Mouse (Mus musculus) MEL (cell line): ENCODE results near the gene Scel. TPM values are rescaled to one million over a fixed set of nuclear protein-coding genes. Genes with fewer than 3 reads are reported as not detected.

ENCODE experiments used
- DNase-seq: peaks from one replicate; pipeline ENCODE4 v3.0.0; 2011; ENCODE audit warnings: low read depth, low spot score
- H3K27ac ChIP-seq: 2 replicates; pipeline ENCODE4 v1.5.1; 2012; ENCODE audit warnings: low read depth, mild to moderate bottlenecking, control low read depth, low read length, moderate library complexity; ENCODE audit not compliant: control insufficient read depth
- H3K27me3 ChIP-seq, 2 experiments: fragments of 150-350 bp in 1 of 2; sonication (generic) in 1 of 2; 2 replicates each; pipeline ENCODE4 v1.6.1; 2012; ENCODE audit warnings: low read length in 2 of 2, mild to moderate bottlenecking in 2 of 2, improper control_type of control experiment in 1 of 2, moderate library complexity in 1 of 2; ENCODE audit not compliant: insufficient read depth in 2 of 2, control insufficient read depth in 1 of 2
- H3K36me3 ChIP-seq, 2 experiments: 2 replicates each; pipeline ENCODE4 v1.6.1; 2012 to 2014; ENCODE audit warnings: low read length in 2 of 2, improper control_type of control experiment in 1 of 2, inconsistent platforms in 1 of 2, mild to moderate bottlenecking in 1 of 2; ENCODE audit not compliant: insufficient read depth in 2 of 2, control insufficient read depth in 1 of 2
- H3K4me1 ChIP-seq, 2 experiments: fragments of 150-350 bp in 1 of 2; sonication (generic) in 1 of 2; 2 replicates each; pipeline ENCODE4 v1.6.1; 2012; ENCODE audit warnings: low read length in 2 of 2, improper control_type of control experiment in 1 of 2, mild to moderate bottlenecking in 1 of 2; ENCODE audit not compliant: insufficient read depth in 2 of 2, control insufficient read depth in 1 of 2
- H3K4me3 ChIP-seq, 2 experiments: fragments of 150-350 bp in 1 of 2; sonication (generic) in 1 of 2; 2 replicates each; pipeline ENCODE4 v1.5.1; 2012; ENCODE audit warnings: low read depth in 2 of 2, low read length in 2 of 2, mild to moderate bottlenecking in 2 of 2, moderate library complexity in 2 of 2, control low read depth in 1 of 2, improper control_type of control experiment in 1 of 2; ENCODE audit not compliant: control insufficient read depth in 1 of 2, insufficient read depth in 1 of 2
- H3K79me2 ChIP-seq: 2 replicates; pipeline ENCODE4 v1.6.1; 2012; ENCODE audit warnings: mild to moderate bottlenecking, low read length, moderate library complexity; ENCODE audit not compliant: control insufficient read depth, poor library complexity, insufficient read depth
- H3K9ac ChIP-seq: 2 replicates; pipeline ENCODE4 v1.6.1; 2012; ENCODE audit warnings: low read depth, mild to moderate bottlenecking, control low read depth, low read length, moderate library complexity; ENCODE audit not compliant: control insufficient read depth, poor library complexity, severe bottlenecking
- H3K9me3 ChIP-seq: fragments of 150-350 bp; sonication (generic); replicated peaks from 2 replicates; pipeline ENCODE4 v1.6.1; 2012; ENCODE audit warnings: mild to moderate bottlenecking, low read length, improper control_type of control experiment, moderate library complexity; ENCODE audit not compliant: insufficient read depth
- CHD1 ChIP-seq: IDR thresholded peaks from 2 replicates; pipeline ENCODE4 v1.6.1; 2012; ENCODE audit warnings: low read depth, mild to moderate bottlenecking, inconsistent platforms, low read length, improper control_type of control experiment
- ELF1 ChIP-seq: IDR thresholded peaks from 2 replicates; pipeline ENCODE4 v1.6.1; 2014; ENCODE audit warnings: low read depth, mild to moderate bottlenecking, inconsistent platforms, low read length, improper control_type of control experiment, moderate library complexity
- ETS1 ChIP-seq: IDR thresholded peaks from 2 replicates; pipeline ENCODE4 v1.6.1; 2012; ENCODE audit warnings: low read depth, mild to moderate bottlenecking, inconsistent platforms, low read length, improper control_type of control experiment, moderate library complexity
- GABPA ChIP-seq: IDR thresholded peaks from 2 replicates; pipeline ENCODE4 v1.6.1; 2012; ENCODE audit warnings: low read depth, mild to moderate bottlenecking, inconsistent platforms, low read length, improper control_type of control experiment, moderate library complexity
- MAFK ChIP-seq: IDR thresholded peaks from 2 replicates; pipeline ENCODE4 v1.6.1; 2011; ENCODE audit warnings: low read depth, mild to moderate bottlenecking, low read length, improper control_type of control experiment, borderline replicate concordance
- MEF2A ChIP-seq: IDR thresholded peaks from 2 replicates; pipeline ENCODE4 v1.6.1; 2014; ENCODE audit warnings: low read depth, mild to moderate bottlenecking, inconsistent platforms, low read length, improper control_type of control experiment; ENCODE audit not compliant: poor library complexity, insufficient replicate concordance, severe bottlenecking; ENCODE audit errors: extremely low read depth
- MXI1 ChIP-seq: IDR thresholded peaks from 2 replicates; pipeline ENCODE4 v1.6.1; 2011; ENCODE audit warnings: mild to moderate bottlenecking, low read depth, low read length, improper control_type of control experiment
- MYB ChIP-seq: IDR thresholded peaks from 2 replicates; pipeline ENCODE4 v1.6.1; 2011; ENCODE audit warnings: mild to moderate bottlenecking, low read depth, low read length, improper control_type of control experiment
- MYC ChIP-seq: IDR thresholded peaks from 2 replicates; pipeline ENCODE4 v1.6.1; 2011; ENCODE audit warnings: low read depth, mild to moderate bottlenecking, low read length, improper control_type of control experiment, moderate library complexity
- NRF1 ChIP-seq: IDR thresholded peaks from 2 replicates; pipeline ENCODE4 v1.6.1; 2014; ENCODE audit warnings: low read depth, mild to moderate bottlenecking, inconsistent platforms, low read length, improper control_type of control experiment, moderate library complexity; ENCODE audit not compliant: poor library complexity, insufficient read depth, severe bottlenecking
- POLR2A ChIP-seq, 2 experiments: IDR thresholded peaks; 2 replicates each; pipeline ENCODE4 v1.6.1; 2011 to 2012; ENCODE audit warnings: low read length in 2 of 2, mild to moderate bottlenecking in 2 of 2, control low read depth in 1 of 2, improper control_type of control experiment in 1 of 2, low read depth in 1 of 2, moderate library complexity in 1 of 2; ENCODE audit not compliant: control insufficient read depth in 1 of 2, insufficient read depth in 1 of 2, poor library complexity in 1 of 2
- POLR2AphosphoS5 ChIP-seq: IDR thresholded peaks from 2 replicates; pipeline ENCODE4 v1.6.1; 2012; ENCODE audit warnings: low read depth, borderline replicate concordance, mild to moderate bottlenecking, inconsistent platforms, low read length, moderate library complexity, mixed read lengths
- RAD21 ChIP-seq: IDR thresholded peaks from 2 replicates; pipeline ENCODE4 v1.6.1; 2011; ENCODE audit warnings: mild to moderate bottlenecking, low read depth, low read length, improper control_type of control experiment
- RCOR1 ChIP-seq: IDR thresholded peaks from 2 replicates; pipeline ENCODE4 v1.6.1; 2012; ENCODE audit warnings: low read depth, mild to moderate bottlenecking, inconsistent platforms, low read length, improper control_type of control experiment
- SIN3A ChIP-seq: IDR thresholded peaks from 2 replicates; pipeline ENCODE4 v1.6.1; 2012; ENCODE audit warnings: low read length, improper control_type of control experiment, inconsistent platforms
- TAL1 ChIP-seq: IDR thresholded peaks from 2 replicates; pipeline ENCODE4 v1.6.1; 2012; ENCODE audit warnings: mild to moderate bottlenecking, inconsistent platforms, low read length, moderate library complexity, mixed read lengths
- TCF12 ChIP-seq: IDR thresholded peaks from 2 replicates; pipeline ENCODE4 v1.6.1; 2014; ENCODE audit warnings: low read depth, mild to moderate bottlenecking, inconsistent platforms, low read length, improper control_type of control experiment, moderate library complexity
- UBTF ChIP-seq: IDR thresholded peaks from 2 replicates; pipeline ENCODE4 v1.6.1; 2012; ENCODE audit warnings: low read depth, mild to moderate bottlenecking, inconsistent platforms, low read length, improper control_type of control experiment, moderate library complexity, borderline replicate concordance; ENCODE audit not compliant: insufficient read depth
- USF2 ChIP-seq, 2 experiments: IDR thresholded peaks; 2 replicates each; pipeline ENCODE4 v1.6.1; 2011 to 2012; ENCODE audit warnings: improper control_type of control experiment in 2 of 2, low read length in 2 of 2, borderline replicate concordance in 1 of 2, inconsistent platforms in 1 of 2, low read depth in 1 of 2, mild to moderate bottlenecking in 1 of 2; ENCODE audit not compliant: insufficient read depth in 1 of 2
- ZC3H11A ChIP-seq: IDR thresholded peaks from 2 replicates; pipeline ENCODE4 v1.6.1; 2012; ENCODE audit warnings: low read depth, mild to moderate bottlenecking, inconsistent platforms, low read length, improper control_type of control experiment
- polyA plus RNA-seq, 2 experiments: library from polyadenylated mRNA; stranded (reverse) in 1 of 2; unstranded in 1 of 2; fragments of >175 nt in 1 of 2; fragments of >200 nt in 1 of 2; gene quantifications; 2 replicates each; pipeline versions ENCODE4 v1.2.1 to v1.2.4; 2012; ENCODE audit warnings: low replicate concordance in 2 of 2, low read depth in 1 of 2; ENCODE audit not compliant: insufficient read length in 2 of 2, insufficient read depth in 1 of 2, missing spikeins in 1 of 2
- total RNA-seq: library from RNA; depleted of rRNA; stranded (reverse); fragments of 300-350 nt; gene quantifications from 2 replicates; pipeline ENCODE4 v1.2.3, GENCODE M21; 2012

The Scel gene
- total and polyA plus RNA-seq, 3 experiments: not detected

- H3K27me3 ChIP-seq: no peaks in the 10 kb centered on the region
- H3K9me3 ChIP-seq: no peaks in the 10 kb centered on the region
- no peak overlapping the region for H3K27ac ChIP-seq
Observed at GRCm38 (mm10) chr14:103614272-103614587, 101.1 kb downstream of the Scel start.

GRCm38 (mm10) chr14:103619756-103620155, 106.6 kb downstream of the Scel start:
- no peaks in the 10 kb centered on the region for H3K4me1 ChIP-seq
- no peak overlapping the region for H3K27ac ChIP-seq
- no peak overlapping the region for H3K9ac ChIP-seq
- H3K27me3 ChIP-seq: no peaks in the 10 kb centered on the region
- no peak for DNase-seq
- no peaks in the 10 kb centered on the region for H3K9me3 ChIP-seq
- no peaks in the 10 kb centered on the region for H3K36me3 ChIP-seq
- H3K79me2 ChIP-seq: no peaks in the 10 kb centered on the region
- H3K4me3 ChIP-seq: no peak overlapping the region
- no peak for TF ChIP-seq TAL1
- TF ChIP-seq RCOR1: no peak
- TF ChIP-seq MAFK: no peak
- TF ChIP-seq POLR2A (IDR thresholded peaks at IDR 0.05; ENCODE audit: control insufficient read depth in 1 of 2, insufficient read depth in 1 of 2, low read depth in 1 of 2, low read length in 2 of 2, poor library complexity in 1 of 2): no peak
- no peak for TF ChIP-seq ETS1
- TF ChIP-seq ZC3H11A: no peak
- TF ChIP-seq POLR2AphosphoS5: no peak
- TF ChIP-seq CHD1: no peak
- no peak for TF ChIP-seq MYC
- no peak for TF ChIP-seq NRF1
- no peak for TF ChIP-seq USF2 (IDR thresholded peaks at IDR 0.05; ENCODE audit: borderline replicate concordance in 1 of 2, insufficient read depth in 1 of 2, low read depth in 1 of 2, low read length in 2 of 2)
- no peak for TF ChIP-seq MEF2A
- no peak for TF ChIP-seq MXI1
- no peak for TF ChIP-seq TCF12
- TF ChIP-seq, all 39 proteins: peak for 0

More at GRCm38 (mm10) chr14:103614272-103614587, 101.1 kb downstream of the Scel start:
- Histone ChIP-seq H3K79me2 (no peaks in the 10 kb centered on the region), H3K4me3 (no peak overlapping the region), H3K36me3 (no peaks in the 10 kb centered on the region), H3K4me1 (no peaks in the 10 kb centered on the region), H3K9ac (no peak overlapping the region)
- no peak for DNase-seq
- no peak for TF ChIP-seq POLR2AphosphoS5
- no peak for TF ChIP-seq RAD21
- no peak for TF ChIP-seq GABPA
- TF ChIP-seq RCOR1: no peak
- TF ChIP-seq NRF1: no peak
- TF ChIP-seq ELF1: no peak
- TF ChIP-seq UBTF: no peak
- TF ChIP-seq CHD1: no peak
- no peak for TF ChIP-seq MYB
- TF ChIP-seq SIN3A: no peak
